Mouse (Mus musculus): ENCODE measurements around the gene B4galnt3. TPM values are rescaled to one million over a fixed set of nuclear protein-coding genes. Genes with fewer than 3 reads are reported as not detected.
A peak's percentile ranks its signal among the peaks of the same experiment; 100 is the strongest.

Gene B4galnt3
- polyA plus RNA-seq, 1 experiment from 2014 or later: 0.14 TPM

DNA sequence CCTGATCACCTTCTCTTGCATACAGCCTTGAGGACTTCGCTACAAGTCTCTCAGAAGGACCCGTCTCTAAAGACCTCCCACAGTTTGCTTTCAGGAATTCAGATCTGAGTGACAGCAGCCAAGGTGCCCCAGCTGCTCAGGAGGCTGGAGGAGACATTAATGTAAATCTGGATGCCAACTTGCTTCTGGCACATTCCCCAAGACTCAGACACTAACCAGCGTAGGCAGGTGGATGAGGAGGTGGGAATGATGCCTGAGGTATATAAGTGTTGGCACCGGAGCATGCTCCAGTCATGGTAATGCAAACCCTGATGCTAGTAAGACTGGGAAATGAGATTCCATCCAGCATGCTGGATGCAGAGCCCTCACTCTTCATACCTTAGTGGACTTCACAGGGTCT lies 129.6 kb downstream of the B4galnt3 start:
- WGBS (ENCODE audit: insufficient replicate concordance): 77% methylated on average over 4 of the region's 4 CpGs
- no peak for ATAC-seq (ENCODE audit: low read depth)

GRCm38 (mm10) chr6:120162928-120163327 lies 131.4 kb downstream of the B4galnt3 start:
- no peak for ATAC-seq (ENCODE audit: low read depth)
- H3K36me3 ChIP-seq (ENCODE audit: control insufficient read depth, insufficient read depth): no peaks in the 10 kb centered on the region
- no peak overlapping the region for H3K27ac ChIP-seq (ENCODE audit: low read length)
- peaks cover 16% of the 10 kb centered on the region for H3K4me1 ChIP-seq (ENCODE audit: control insufficient read depth, low read depth, low read length)
- H3K27me3 ChIP-seq (ENCODE audit: control insufficient read depth, insufficient read depth, low read depth, low read length): no peaks in the 10 kb centered on the region
- H3K4me3 ChIP-seq (ENCODE audit: low read depth, low read length): no peak overlapping the region
- no peak overlapping the region for H3K4me2 ChIP-seq (ENCODE audit: low read depth, low read length)
- H3K9ac ChIP-seq (ENCODE audit: low read depth, low read length): no peak overlapping the region
- no peaks in the 10 kb centered on the region for H3K9me3 ChIP-seq (replicated peaks; ENCODE audit: control insufficient read depth, low read length)
- WGBS (ENCODE audit: insufficient replicate concordance): 58% methylated on average over 6 of the region's 6 CpGs

More for the DNA sequence above, 129.6 kb downstream of the B4galnt3 start:
- no peaks in the 10 kb centered on the region for H3K9me3 ChIP-seq (replicated peaks; ENCODE audit: control insufficient read depth, low read length)
- no peaks in the 10 kb centered on the region for H3K36me3 ChIP-seq (ENCODE audit: control insufficient read depth, insufficient read depth)
- no peak overlapping the region for H3K9ac ChIP-seq (ENCODE audit: low read depth, low read length)
- no peaks in the 10 kb centered on the region for H3K27me3 ChIP-seq (ENCODE audit: control insufficient read depth, insufficient read depth, low read depth, low read length)
- H3K27ac ChIP-seq (ENCODE audit: low read length): no peak overlapping the region
- H3K4me2 ChIP-seq (ENCODE audit: low read depth, low read length): no peak overlapping the region
- H3K4me3 ChIP-seq (ENCODE audit: low read depth, low read length): no peak overlapping the region
- H3K4me1 ChIP-seq (ENCODE audit: control insufficient read depth, low read depth, low read length): peaks cover 8% of the 10 kb centered on the region

- Histone ChIP-seq H3K9ac (ENCODE audit: low read depth, low read length) (no peak overlapping the region), H3K4me2 (ENCODE audit: low read depth, low read length) (no peak overlapping the region), H3K4me1 (ENCODE audit: control insufficient read depth, low read depth, low read length) (peaks cover 9% of the 10 kb centered on the region), H3K27ac (ENCODE audit: low read length) (peak overlapping the region; percentile 64; the same call in 1 of the 2 replicates), H3K27me3 (ENCODE audit: control insufficient read depth, insufficient read depth, low read depth, low read length) (no peaks in the 10 kb centered on the region), H3K9me3 (replicated peaks; ENCODE audit: control insufficient read depth, low read length) (no peaks in the 10 kb centered on the region), H3K4me3 (ENCODE audit: low read depth, low read length) (no peak overlapping the region), H3K36me3 (ENCODE audit: control insufficient read depth, insufficient read depth) (no peaks in the 10 kb centered on the region)
- WGBS (ENCODE audit: insufficient replicate concordance): 27% methylated on average over 9 of the region's 9 CpGs
- peak; percentile 25 for ATAC-seq (ENCODE audit: low read depth)
These were observed 135.0 kb downstream of the B4galnt3 start for GRCm38 (mm10) chr6:120159133-120159901.

GRCm38 (mm10) chr6:120157479-120157878 lies 136.9 kb downstream of the B4galnt3 start:
- Histone ChIP-seq H3K9ac (ENCODE audit: low read depth, low read length) (no peak overlapping the region), H3K9me3 (replicated peaks; ENCODE audit: control insufficient read depth, low read length) (no peaks in the 10 kb centered on the region), H3K27me3 (ENCODE audit: control insufficient read depth, insufficient read depth, low read depth, low read length) (no peaks in the 10 kb centered on the region), H3K4me3 (ENCODE audit: low read depth, low read length) (no peak overlapping the region), H3K36me3 (ENCODE audit: control insufficient read depth, insufficient read depth) (no peaks in the 10 kb centered on the region), H3K4me2 (ENCODE audit: low read depth, low read length) (no peak overlapping the region), H3K4me1 (ENCODE audit: control insufficient read depth, low read depth, low read length) (peaks cover 9% of the 10 kb centered on the region), H3K27ac (ENCODE audit: low read length) (no peak overlapping the region)
- no peak for ATAC-seq (ENCODE audit: low read depth)
- 70% methylated on average over 6 of the region's 6 CpGs for WGBS (ENCODE audit: insufficient replicate concordance)

DNA sequence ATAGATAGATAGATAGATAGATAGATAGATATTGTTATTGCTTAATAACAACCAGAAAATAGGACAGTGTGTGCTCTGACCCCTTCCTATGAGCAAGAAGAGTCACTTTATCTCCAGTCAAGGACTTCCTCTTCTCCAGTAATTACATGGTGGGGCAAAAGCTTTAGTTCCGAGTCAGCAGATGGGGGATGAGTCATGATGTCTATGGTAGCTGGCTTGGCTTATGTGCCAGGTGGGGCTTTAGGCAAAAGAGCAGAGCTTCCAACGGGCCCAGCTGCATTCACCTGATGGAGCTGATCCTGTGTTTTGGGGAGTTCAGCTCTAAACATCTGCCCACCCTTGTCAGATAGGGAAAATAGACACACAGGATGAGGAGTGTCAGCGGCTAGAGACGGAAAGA lies 138.8 kb downstream of the B4galnt3 start:
- H3K27me3 ChIP-seq (ENCODE audit: control insufficient read depth, insufficient read depth, low read depth, low read length): no peaks in the 10 kb centered on the region

GRCm38 (mm10) chr6:120154526-120155309 lies 139.6 kb downstream of the B4galnt3 start:
- Histone ChIP-seq H3K27ac (ENCODE audit: low read length) (no peak overlapping the region), H3K9me3 (replicated peaks; ENCODE audit: control insufficient read depth, low read length) (no peaks in the 10 kb centered on the region), H3K4me2 (ENCODE audit: low read depth, low read length) (no peak overlapping the region), H3K4me1 (ENCODE audit: control insufficient read depth, low read depth, low read length) (peaks cover 15% of the 10 kb centered on the region), H3K4me3 (ENCODE audit: low read depth, low read length) (no peak overlapping the region), H3K36me3 (ENCODE audit: control insufficient read depth, insufficient read depth) (no peaks in the 10 kb centered on the region), H3K27me3 (ENCODE audit: control insufficient read depth, insufficient read depth, low read depth, low read length) (no peaks in the 10 kb centered on the region), H3K9ac (ENCODE audit: low read depth, low read length) (no peak overlapping the region)
- ATAC-seq (ENCODE audit: low read depth): no peak
- 48% methylated on average over 5 of the region's 5 CpGs for WGBS (ENCODE audit: insufficient replicate concordance)

More for the DNA sequence above, 138.8 kb downstream of the B4galnt3 start:
- peaks cover 10% of the 10 kb centered on the region for H3K4me1 ChIP-seq (ENCODE audit: control insufficient read depth, low read depth, low read length)
- no peaks in the 10 kb centered on the region for H3K36me3 ChIP-seq (ENCODE audit: control insufficient read depth, insufficient read depth)
- H3K4me2 ChIP-seq (ENCODE audit: low read depth, low read length): no peak overlapping the region
- no peak for ATAC-seq (ENCODE audit: low read depth)
- WGBS (ENCODE audit: insufficient replicate concordance): 40% methylated on average over 4 of the region's 4 CpGs
- H3K27ac ChIP-seq (ENCODE audit: low read length): no peak overlapping the region
- H3K4me3 ChIP-seq (ENCODE audit: low read depth, low read length): no peak overlapping the region
- H3K9me3 ChIP-seq (replicated peaks; ENCODE audit: control insufficient read depth, low read length): no peaks in the 10 kb centered on the region
- no peak overlapping the region for H3K9ac ChIP-seq (ENCODE audit: low read depth, low read length)

Other genes with a start within 250 kb of the B4galnt3 start
- gene Ninj2, start 201.2 kb downstream of the B4galnt3 start, polyA plus RNA-seq (2015; fragmentation: Nextera tagmentation; extraction: Ambion mirVana): 0.15 and 0.18 TPM in 2 replicates
- not detected in 2 replicates for gene D330020A13Rik, start 195 bp downstream of the B4galnt3 start, polyA plus RNA-seq (2015; fragmentation: Nextera tagmentation; extraction: Ambion mirVana)
- 15.1 and 17.2 TPM in 2 replicates for gene Kdm5a, start 69.6 kb upstream of the B4galnt3 start, polyA plus RNA-seq (2015; fragmentation: Nextera tagmentation; extraction: Ambion mirVana)
- 16.7 and 17.3 TPM in 2 replicates for gene Ccdc77, start 69.8 kb upstream of the B4galnt3 start, polyA plus RNA-seq (2015; fragmentation: Nextera tagmentation; extraction: Ambion mirVana)
- 11.4 and 13.0 TPM in 2 replicates for gene Il17ra, start 168.7 kb upstream of the B4galnt3 start, polyA plus RNA-seq (2015; fragmentation: Nextera tagmentation; extraction: Ambion mirVana)
- not detected in 2 replicates for gene Tmem121b, start 199.2 kb upstream of the B4galnt3 start, polyA plus RNA-seq (2015; fragmentation: Nextera tagmentation; extraction: Ambion mirVana)
- gene Hdhd5, start 236.8 kb upstream of the B4galnt3 start, polyA plus RNA-seq (2015; fragmentation: Nextera tagmentation; extraction: Ambion mirVana): 8.9 and 9.5 TPM in 2 replicates

Data from liver, embryonic 16.5 days (tissue).